Mouse (Mus musculus): Measurements from ENCODE around the gene Stk25. TPM values are rescaled to one million over a fixed set of nuclear protein-coding genes. Genes with fewer than 3 reads are reported as not detected.

Gene Stk25
- polyA plus RNA-seq, 2 experiments from 2014 or later: 31.2 to 42.6 TPM

- no peak for ATAC-seq
Measured at GRCm38 (mm10) chr1:93607090-93608083, 51.1 kb downstream of the Stk25 start.

GRCm38 (mm10) chr1:93603921-93604320 lies 54.5 kb downstream of the Stk25 start:
- ATAC-seq: no peak

GRCm38 (mm10) chr1:93602911-93603310 lies 55.5 kb downstream of the Stk25 start:
- ATAC-seq: no peak

GRCm38 (mm10) chr1:93595916-93596315 lies 62.5 kb downstream of the Stk25 start:
- no peak for ATAC-seq

- ATAC-seq: no peak
Measured at GRCm38 (mm10) chr1:93593960-93594359, 64.5 kb downstream of the Stk25 start.

GRCm38 (mm10) chr1:93588346-93588745 lies 70.1 kb downstream of the Stk25 start:
- no peak for ATAC-seq

- ATAC-seq: no peak
Measured at GRCm38 (mm10) chr1:93581545-93581944, 76.9 kb downstream of the Stk25 start.

- ATAC-seq: no peak
Measured at GRCm38 (mm10) chr1:93577861-93578260, 80.6 kb downstream of the Stk25 start.

GRCm38 (mm10) chr1:93577066-93577465 lies 81.4 kb downstream of the Stk25 start:
- no peak for ATAC-seq

Other genes starting within 250 kb of the Stk25 start
- 10 to 100 TPM; 49.6 to 73.9 TPM for gene Hdlbp, start 179.8 kb downstream of the Stk25 start, polyA plus RNA-seq (2017; shearing (Covaris generic))
- gene Farp2, start 146.6 kb downstream of the Stk25 start, polyA plus RNA-seq (2017; shearing (Covaris generic)): 1 to 10 TPM in 1 of 2 experiments, under 1 TPM in 1; 0.51 to 2.1 TPM
- not detected for gene Bok, start 27.0 kb upstream of the Stk25 start, polyA plus RNA-seq (2017; shearing (Covaris generic))
- 100 to 1,000 TPM in 1 of 2 experiments, 10 to 100 TPM in 1; 87.1 to 104 TPM for gene Atg4b, start 92.8 kb upstream of the Stk25 start, polyA plus RNA-seq (2017; shearing (Covaris generic))
- gene Thap4, start 96.2 kb upstream of the Stk25 start, polyA plus RNA-seq (2017; shearing (Covaris generic)): 10 to 100 TPM; 14.1 to 24.8 TPM
- 100 to 1,000 TPM; 120 to 147 TPM for gene Dtymk, start 143.3 kb upstream of the Stk25 start, polyA plus RNA-seq (2017; shearing (Covaris generic))
- 10 to 100 TPM; 25.4 to 36.9 TPM for gene Ing5, start 145.3 kb upstream of the Stk25 start, polyA plus RNA-seq (2017; shearing (Covaris generic))
- 10 to 100 TPM; 24.5 to 37.2 TPM for gene D2hgdh, start 166.2 kb upstream of the Stk25 start, polyA plus RNA-seq (2017; shearing (Covaris generic))
- gene Gal3st2, start 202.6 kb upstream of the Stk25 start, polyA plus RNA-seq (2017; shearing (Covaris generic)): not detected

Measured in CD4-positive, CD25-positive, alpha-beta regulatory T cell, adult 4 months (primary cell).